Mouse (Mus musculus) layer of hippocampus, postnatal 14 days (tissue): ENCODE measurements around the gene Prkag1. TPM values are rescaled to one million over a fixed set of nuclear protein-coding genes. Genes with fewer than 3 reads are reported as not detected.

Experiments
- DNase-seq, 2 experiments: peaks; one replicate each; pipeline ENCODE4 v3.0.0; 2021 to 2022; ENCODE audit warnings: low spot score in 2 of 2, mixed read lengths in 1 of 2
- long read RNA-seq, 2 experiments: library from polyadenylated mRNA; stranded (forward); transcript quantifications; one replicate each; pipeline ENCODE4 v2.0.0; 2021
- total RNA-seq, 2 experiments: library from RNA; stranded (reverse); gene quantifications; 2 replicates each; pipeline ENCODE4 v1.2.3; 2021

Prkag1 gene
- 10 to 100 TPM; 44.5 to 46.2 TPM for total RNA-seq
- long read RNA-seq, experiment 1, transcript Prkag1-201 (12 exons, 1,652 nt): major isoform, 34 of 48 reads
- long read RNA-seq, experiment 1, partial matches to known transcripts: 2 of 48 reads
- long read RNA-seq, experiment 1, other reads (novel, unspliced or antisense): 12 of 48 reads
- long read RNA-seq, experiment 2, transcript Prkag1-201 (12 exons, 1,652 nt): major isoform, 44 of 60 reads
- long read RNA-seq, experiment 2, partial matches to known transcripts: 8 of 60 reads
- long read RNA-seq, experiment 2, other reads (novel, unspliced or antisense): 8 of 60 reads

DNA sequence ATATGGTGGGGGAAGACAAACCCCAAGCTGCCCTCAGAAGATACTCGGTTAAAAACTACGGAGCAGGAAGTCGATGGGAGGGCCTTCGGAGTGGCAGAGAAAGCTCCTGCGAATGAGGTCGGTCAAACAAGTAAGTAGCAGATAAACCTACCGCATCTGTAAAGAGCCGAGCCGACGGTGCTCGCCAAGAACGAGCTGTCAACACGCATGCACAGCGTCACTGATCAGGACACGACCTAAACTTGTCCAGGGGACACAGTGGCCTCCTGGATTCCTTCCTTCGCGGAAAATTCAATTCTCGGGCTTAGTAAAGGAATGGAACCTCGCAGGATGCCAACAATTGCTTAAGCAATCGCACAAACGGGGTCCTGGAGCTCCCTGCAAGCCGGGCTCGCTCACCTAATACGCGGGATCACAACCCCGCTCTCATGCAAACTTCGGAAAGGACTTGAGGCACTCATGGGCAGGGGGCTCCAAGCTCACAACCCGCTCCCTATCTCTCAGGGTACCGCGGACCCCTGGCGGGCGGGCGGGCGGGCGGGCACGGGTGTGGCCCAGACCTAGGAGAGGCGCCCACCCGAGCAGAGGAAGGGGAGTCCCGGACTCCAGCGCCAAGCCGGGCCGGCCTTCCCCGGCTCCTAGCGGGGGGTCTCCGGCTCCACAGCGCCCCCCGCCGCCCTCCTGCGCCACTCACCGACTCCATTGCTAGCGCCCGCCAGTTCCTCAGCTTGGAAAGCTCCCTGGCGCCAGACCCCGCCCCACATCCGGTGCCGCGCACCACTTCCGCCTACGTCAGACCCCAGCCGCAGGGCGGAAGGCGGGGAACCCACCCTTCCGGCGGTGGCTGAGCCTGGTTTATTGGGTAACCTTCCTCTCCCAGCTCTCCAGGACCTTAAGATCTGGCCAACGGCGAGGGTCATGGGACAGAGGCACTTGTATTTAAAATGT is at the start of gene Prkag1:
Prkag1 (minus strand) TSS at position 786 of the 948 bp plus-strand sequence.
- DNase-seq: peak; percentile 94 to 95

DNA sequence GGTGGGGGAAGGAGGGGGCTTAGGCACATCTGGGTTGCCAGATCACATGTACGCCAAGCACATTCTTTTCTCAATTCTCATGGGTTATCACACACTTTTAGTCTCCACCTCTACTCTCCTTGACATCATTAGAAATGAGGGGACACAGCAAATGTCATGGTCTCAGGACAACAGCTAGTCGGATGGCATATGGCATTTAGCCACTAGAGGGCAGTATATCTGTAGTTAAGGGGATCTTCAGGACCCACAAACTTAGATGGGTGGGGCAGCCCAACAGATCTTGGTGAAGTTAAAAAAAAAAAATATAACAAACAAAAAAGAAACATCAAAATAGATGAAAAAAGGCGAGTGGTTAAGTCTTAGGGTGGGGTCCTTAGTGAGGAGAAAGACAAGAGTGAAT is 46.0 kb upstream of the Prkag1 start:
- DNase-seq: peak in 1 of 2 experiments; percentile 72

DNA sequence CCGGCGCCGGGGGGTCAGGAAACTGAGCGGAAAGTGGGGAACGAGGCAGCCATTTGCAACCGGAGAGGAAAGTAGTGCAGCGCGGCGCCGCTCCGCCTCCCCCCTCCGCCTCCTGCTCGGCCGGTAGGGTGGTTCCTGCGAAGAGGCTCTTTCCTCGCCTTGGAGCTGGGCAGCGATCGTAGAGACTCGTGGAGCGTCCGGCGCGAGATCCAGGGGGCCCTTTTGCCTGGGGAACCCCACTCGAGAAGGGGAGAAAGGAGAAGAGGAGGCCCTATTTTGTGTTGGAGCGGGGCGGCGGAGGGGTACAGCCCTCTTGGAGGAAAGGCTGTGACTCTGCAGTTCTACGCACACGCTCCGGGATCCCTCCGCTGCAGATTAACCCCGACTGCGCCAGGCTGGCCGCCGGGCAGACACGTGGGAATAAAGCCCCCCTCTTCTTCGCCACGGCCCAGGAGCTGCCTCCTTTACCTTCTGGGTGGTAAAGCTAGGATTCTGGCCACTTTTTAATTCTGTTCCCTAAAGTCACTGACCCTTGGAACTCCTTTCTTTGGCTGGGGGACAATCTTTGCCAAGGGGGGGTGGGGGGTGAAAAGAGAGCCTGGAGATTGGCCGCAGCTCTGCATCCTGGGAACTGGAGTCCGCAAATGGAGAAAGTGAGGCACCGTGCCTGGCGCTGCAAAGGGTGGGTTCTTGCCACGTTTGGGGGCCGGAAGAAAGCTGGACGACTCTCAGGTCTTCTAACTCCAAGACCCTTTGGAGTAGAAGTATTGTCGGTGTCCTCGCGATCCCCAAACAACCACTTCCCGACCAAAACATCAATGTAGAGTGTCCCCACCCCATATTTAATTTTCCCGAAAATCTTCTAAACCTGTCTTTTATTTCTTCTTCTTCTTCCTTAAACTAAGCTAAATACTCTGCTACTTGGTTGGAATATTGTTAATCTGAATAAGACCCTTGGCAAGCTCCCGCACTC is 40.9 kb upstream of the Prkag1 start:
- DNase-seq: peak; percentile 95 to 98

DNA sequence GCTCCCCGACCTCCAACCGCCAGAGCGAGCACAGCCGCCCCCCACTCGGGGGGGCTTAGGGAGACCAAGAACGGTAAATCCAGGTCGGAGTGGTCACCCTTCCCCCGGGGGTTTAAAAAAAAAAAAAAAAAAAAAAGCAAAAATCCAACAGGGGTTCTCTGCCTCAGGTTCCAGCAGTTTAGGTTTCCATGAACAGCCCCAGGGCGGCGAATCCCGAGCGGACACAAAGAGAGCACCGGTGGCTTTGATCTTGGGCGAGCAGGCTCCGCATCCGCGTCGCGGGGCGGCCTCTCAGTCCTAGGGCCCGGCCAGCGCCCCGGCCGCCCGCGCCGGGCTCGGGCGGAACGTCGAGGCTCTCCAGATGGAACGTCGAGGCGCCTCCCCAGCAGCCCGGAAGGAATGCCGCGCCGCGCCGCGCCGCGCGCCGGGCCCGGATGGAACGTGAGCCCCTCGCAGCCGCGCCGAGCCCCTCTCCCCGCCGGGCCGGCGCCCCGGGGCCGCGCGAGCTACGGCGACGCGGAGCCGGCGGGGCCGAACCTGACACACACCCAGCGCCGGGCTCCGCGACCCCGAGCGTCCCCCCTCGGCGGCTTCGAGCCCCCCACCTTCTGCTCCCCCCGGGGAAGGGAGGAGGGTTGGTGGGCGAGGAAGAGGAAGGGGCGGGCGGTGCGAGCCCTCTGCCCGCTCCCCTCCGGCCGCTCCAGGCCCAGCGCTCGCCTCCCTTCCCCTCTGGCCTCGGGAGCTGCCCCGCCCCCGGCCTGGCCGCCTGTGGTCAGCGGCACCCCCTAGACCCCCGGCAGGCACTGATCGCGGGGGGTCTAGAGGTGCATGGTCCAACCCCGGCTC is 40.0 kb upstream of the Prkag1 start, which contains the start of gene Kmt2d:
Kmt2d (minus strand) TSS at position 135 of the 846 bp plus-strand sequence.
- peak in 1 of 2 experiments; percentile 13 for DNase-seq

DNA sequence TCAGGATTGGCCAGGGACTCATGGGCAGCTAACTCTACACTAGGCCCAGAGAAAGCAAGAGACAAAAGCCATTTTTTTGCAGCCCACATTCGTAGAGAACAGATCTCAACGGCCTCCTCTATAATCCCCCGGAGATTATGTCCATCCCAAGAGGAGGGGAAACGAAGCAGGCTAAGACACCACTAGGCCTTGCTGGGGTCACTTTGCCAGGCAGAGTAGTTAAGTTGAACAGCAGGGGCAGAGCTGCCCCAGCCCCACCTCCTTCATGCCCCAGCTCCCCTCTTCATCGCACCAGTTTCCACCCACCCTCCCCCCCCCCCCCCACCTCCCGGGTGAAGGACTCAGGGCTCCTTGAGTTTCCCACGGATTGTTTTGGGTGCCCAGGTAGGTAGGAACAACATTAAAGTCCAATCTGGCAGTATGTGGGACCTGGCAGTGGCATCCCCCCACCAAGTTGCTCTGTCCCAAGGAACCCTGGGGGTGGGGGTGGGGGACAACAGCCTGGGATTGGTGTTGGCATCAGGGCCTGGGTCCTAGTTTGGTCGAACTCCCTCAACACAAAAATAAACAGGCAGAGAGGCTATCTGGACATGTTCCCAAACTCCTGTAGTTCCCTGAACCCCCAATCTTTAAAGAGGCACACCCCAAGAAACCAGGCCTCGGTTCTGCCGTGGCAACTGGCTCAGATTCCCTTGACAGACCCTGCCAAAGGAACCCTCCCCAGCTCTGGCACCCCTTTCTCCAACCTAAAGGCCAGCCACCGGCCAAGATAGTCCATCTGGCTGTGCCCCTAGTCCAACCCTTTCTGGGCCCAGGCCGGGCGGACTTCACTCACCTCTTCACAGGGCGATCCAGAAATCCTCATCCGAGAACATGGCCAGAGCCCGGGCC is 39.1 kb upstream of the Prkag1 start:
- DNase-seq: peak in 1 of 2 experiments; percentile 48

DNA sequence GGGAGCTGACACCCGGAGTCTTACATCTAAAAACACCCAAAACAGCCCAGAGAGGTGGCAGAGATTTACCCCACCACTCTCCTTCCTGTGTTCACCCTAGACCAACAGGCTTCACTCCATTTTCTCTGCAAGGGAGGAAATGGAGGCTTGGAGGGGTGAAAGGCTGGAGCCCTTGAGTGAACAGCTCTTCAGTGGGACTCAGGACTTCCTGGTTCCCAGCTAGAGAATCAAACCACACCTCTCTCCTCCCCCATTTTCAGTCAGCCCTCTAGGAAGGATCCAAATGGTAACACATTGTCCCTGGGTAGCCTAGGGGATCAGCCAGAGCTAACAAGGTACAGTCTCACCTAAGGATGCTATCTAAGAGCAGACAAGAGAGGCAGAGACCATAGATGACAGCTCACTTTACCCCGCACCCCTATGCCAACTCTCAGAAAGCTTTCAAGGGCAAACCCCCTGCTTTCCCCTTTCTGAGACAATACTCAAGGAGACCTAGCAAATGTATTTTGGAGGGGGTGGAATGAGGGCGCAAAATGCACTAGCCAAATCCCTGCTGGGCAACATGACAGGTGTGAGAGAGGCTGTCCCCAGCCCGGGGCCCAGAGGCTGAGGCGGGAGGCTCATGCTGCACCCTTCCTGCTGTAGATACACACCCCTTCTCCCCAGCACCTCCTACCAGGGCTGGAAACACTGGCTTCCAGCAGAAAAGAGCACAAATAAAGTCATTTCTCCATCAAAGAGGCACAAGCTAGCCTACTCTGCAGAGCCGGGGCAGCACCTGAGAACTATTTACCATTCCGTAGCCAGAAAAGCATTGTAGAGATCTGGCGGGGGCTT is 38.2 kb upstream of the Prkag1 start:
- no peak for DNase-seq

DNA sequence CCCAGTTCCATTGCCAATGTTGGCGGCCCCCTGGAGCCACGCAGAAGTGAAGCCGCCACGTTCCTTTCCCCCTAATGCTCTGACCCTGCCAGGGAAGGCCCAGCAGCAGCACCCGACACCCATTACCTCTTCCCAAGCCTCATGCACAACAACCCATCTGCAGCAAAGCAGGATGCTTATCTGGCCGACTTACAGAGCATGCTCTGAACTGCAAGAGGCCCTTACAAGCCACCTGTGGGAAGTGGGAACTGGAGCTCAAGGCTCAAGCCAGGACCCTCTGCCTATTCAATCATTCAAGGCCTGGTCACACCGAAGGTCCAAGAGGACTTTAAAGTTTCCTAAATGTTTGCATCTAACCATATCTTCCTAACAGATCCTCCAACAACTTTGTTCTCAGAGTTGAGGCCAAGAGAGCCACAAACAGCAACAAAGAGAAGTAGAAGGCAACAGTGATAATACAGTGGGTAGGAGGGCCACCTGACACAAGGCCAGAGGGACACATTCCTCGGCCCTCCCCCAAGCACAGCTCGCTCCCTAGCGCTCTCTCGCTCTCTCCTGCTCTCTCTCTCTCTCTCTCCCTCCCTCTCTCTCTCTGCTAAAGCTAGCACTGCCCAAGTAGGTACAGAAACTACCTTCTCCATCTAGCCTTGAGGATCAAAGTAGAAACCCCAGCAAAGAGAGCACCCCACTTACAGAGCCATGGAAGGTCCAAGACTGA is 37.2 kb upstream of the Prkag1 start:
- no peak for DNase-seq

DNA sequence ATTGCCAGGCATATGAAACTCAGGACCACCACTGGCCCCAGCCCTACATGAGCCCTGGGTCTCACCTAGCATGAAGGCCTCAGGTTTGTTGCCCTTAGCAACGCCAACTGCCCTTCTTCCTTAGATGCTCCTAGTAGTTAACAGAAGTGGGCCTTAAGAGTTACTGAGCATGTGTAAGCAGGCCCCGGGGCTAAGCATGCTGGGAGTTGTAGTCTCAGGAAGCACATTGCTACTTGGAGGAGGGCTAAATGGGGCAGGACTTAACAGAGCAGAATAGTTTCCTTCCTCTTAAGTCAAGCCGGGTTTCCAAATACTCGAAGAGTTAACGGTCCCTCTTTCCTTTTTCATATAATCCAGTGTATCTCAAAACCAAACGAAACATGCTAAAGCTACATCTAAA is 36.0 kb upstream of the Prkag1 start:
- DNase-seq: peak in 1 of 2 experiments; percentile 67

DNA sequence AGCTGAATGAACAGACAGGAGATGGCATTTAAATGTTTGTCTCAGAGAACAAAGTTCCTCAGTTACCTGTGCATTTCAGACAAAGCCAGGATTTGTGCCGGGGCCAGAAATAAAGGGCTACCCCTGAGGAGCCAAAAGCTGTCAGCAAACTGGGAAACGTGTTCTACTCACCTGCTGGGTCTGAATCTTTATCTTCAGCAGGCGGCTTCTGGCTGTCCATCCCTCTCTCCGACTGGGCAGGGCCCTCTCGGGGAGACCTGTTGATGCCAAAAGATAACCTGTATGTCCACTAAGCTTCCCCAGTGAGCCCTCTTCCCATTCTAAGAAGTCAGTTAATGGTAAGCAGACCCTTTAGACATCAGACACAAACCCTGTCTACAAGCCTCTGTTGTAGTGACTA is 35.2 kb upstream of the Prkag1 start:
- no peak for DNase-seq

DNA sequence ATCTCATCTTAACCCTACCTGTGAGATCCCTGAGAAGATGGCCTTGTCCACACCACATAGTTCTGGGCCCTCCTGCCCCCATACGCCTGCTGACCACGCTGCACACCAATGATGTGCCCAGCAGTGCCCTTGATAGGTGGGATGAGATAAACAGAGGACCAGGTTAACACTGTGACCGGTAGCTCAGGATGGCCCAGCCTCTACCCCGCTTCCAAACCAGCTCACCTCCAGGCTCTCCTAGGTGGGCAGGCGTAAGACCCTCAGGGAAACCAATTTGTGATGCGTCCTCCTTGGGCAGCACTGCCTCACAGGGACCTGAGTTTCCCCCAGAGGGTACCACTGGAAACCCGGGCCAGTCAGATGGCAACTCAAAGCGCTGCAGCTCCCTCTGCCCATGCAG is 34.5 kb upstream of the Prkag1 start:
- DNase-seq: no peak

DNA sequence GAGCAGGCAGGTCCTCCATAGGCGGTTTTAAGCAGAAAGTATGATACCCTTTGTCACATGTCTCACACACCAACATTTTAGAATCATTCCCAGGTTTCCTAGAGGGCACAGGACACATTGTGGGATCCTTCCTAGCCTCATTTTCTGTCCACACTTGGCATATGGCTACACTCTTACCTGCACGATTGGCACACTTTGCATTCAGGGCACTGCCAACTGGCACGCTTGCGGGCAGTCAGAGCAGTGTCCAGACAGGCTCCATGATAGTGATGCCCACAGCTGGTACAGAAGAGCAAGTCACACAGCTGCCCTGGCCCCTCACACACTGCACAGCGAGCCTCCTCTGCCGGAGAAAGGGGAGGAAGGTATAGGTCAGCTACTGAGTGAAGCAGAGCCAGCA is 33.6 kb upstream of the Prkag1 start:
- no peak for DNase-seq

DNA sequence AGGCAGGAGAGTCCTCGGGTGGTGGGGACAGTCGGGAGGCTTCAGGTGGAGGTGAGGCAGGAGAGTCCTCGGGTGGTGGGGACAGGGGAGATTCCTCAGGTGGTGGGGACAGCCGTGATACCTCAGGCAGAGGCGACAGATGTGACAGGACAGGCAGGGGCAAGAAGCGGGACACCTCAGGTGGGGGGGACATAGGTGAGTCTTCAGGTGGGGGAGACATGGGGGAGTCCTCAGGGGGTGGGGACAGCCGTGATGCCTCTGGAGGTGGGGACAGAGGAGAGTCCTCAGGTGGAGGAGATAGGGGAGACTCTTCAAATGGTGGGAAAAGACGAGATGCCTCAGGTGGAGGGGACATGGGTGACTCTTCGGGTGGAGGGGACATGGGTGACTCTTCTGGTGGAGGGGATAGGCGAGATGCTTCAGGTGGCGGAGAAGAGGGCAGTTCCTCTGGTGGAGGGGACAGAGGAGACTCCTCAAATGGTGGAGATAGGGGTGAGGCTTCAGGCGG is 32.2 kb upstream of the Prkag1 start:
- DNase-seq: no peak

DNA sequence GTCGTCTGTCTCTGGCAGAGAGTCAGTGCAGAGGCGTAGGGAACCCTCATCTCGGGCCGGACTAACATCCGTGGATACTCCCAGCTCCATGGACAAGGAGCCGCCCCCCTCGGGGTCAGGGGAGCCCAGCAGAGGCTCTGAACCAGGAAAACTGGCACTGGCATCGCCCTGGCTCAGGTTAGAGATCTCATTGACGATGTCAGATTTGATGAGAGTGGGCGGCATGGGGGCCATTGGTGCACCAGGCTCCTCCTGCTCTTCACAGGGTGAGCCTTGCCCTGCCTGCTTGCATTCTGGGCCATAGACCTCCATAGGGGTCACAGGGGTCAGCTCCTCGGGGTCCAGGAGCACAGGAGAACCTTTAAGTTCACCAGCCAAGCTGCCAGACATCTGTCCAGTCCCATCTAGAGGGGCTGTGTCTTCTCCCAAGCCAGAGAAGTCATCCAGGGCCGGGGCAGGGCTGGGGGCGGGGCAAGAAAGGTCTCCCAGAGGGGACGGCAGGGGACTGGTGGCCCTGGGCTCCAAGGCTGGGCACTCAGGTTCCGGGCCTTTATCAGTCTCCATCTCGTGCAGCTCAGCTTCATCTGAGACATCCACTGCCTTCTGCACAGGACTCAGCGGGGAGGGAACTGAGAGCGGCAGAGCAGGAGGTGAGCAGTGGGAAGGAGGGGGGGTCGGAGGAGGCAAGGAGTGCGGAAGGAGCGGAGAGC is 30.5 kb upstream of the Prkag1 start:
- DNase-seq: no peak

DNA sequence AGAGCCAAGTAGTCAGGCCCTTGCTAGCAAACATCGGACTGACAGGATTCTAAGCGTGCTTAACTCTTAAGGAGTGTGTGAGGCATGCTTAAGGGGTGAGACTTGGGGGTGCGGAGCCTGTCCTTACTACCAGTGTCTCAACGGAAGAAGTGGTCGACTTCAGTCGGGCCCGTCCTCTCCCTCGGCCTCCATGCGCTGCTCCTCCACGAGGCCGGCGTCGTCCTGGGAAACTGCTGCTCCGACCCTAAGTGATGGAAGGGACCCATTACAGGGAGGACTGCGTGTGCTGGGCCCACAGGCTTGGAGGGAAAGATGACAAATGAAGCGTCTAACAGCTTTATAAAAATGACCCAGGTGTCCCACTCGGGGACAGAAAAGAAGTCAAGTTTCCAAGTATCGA is 29.6 kb upstream of the Prkag1 start:
- DNase-seq: no peak

DNA sequence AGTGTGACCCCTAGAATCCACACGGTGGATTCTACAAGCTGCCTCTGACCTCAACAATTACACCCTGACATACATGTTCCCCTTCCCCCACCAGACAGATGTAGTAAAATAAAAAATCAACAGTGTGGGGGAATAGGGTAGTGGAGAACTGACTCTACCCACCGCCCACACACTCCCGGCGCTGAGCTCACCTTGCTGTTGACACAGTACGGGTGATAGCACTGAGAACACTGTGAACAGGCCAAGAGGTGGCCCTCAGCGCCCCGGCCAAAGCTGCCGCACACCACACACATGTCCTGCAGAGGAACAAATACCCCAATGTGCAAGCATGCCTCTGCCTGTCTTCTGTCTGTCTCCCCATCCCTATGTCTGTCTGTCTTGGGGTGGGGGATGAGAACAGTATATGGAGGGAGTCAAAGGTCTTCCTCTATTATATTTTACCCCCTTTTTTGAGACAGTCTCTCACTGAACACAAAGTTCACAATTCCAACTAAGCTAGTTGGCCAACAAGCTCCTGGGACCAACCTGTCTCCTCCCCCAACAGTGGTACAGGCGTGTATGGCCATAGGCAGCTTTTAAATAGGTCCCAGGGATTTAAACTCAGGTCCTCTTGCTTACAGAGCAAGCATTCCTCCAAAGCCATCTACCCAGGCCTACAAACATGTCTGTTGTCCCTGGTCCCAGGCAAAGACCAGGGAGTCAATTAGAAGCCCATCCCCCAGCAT is 28.2 kb upstream of the Prkag1 start:
- no peak for DNase-seq

DNA sequence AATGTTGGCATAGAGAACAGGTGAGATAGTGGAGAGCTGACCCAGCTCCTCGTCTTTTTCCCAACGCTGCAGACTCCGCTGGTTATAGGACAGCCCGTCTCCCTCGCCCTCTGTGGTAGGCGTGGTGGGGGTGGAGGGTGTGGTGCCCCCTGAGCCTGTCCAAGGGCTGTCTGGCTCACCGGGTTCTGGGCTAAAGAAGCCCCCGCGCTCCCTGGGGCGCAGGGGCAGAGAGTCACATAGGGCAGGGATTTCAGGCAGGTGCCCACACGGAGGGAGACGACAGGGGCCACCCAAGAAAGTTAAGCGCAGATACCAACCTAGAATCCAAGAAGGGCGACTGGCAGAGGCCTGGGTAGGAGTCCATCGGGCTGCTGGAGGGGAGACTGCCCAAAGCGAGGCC is 22.9 kb upstream of the Prkag1 start:
- DNase-seq: no peak
